Mouse (Mus musculus): Measurements from ENCODE around the gene Zfp980. TPM values are rescaled to one million over a fixed set of nuclear protein-coding genes. Genes with fewer than 3 reads are reported as not detected.

Zfp980 gene
- polyA plus RNA-seq, 1 experiment: not detected

Other genes starting within 250 kb of the Zfp980 start
- gene Zfp990, start 159.9 kb upstream of the Zfp980 start, polyA plus RNA-seq (2012; rRNA removed): 0.23 TPM in 1 of 2 replicates, not detected in the other
- gene Gm13212, start 85.5 kb upstream of the Zfp980 start, polyA plus RNA-seq (2012; rRNA removed): 0.14 and 0.15 TPM in 2 replicates
- not detected in 2 replicates for gene Zfp986, start 198.1 kb downstream of the Zfp980 start, polyA plus RNA-seq (2012; rRNA removed)

All from spleen, adult 2 months (tissue).